Mouse (Mus musculus): ENCODE measurements around the gene Creb5.

Creb5 gene

DNA sequence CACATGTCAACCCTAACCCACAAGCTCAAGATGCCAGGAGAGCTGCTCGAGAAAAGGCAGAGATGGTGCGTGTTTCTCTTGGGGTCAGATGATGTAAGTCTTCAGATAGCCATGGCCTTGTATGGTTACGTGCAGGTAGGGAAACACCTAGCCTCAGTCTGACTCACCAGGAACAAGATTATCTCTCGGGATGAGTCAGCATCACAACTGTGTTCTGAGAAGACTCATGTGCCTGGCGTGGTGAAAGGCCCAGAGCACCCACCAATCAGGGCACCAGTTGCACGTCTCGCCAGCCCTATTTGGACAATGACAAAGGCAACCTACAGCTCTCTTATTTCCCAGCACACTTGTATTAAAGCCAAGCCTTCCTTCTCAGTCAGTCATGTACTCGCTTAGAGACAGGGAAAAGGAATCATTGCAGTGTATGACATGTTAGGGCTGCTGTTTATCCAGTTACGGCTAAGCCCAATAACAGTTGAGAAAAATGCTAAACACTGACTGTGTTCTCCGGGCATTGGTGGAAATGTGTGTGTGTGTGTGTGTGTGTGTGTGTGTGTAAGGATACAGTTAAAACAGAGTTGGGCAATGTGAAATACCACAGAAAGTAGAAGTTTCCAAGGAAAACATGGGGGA lies 210.9 kb downstream of the Creb5 start:
- DNase-seq: no peak

DNA sequence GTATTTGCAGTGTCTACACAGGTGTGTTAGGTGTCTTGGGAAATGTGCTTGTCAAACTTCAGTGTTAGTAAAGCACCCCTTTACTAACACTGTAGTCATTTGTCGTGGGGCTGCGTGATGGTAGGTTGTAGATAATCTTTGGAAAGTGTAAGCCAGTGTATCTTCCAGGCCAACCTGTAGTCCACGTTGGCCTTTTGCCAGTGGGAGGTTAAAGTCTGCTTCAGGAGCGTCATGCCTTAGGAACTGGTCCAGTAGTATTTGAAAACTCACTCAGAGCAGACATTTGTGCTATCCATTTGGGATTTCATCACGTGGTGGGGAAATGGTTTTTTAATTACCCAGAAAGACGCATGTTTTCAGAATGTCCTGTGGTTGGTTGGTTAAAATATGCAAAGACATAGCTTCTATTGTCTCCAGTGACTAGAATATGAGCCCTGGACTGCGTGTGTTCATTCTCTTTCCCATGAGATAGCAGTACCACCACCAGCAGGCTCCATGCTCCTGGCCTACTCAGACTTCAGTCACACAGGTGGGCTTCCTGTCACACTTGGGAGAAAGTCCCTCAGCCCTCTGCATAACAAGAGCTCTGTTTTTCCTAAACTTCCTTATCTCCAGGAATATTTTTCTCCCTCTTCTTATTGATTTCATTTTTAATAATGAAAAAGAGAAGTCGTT lies 212.7 kb downstream of the Creb5 start:
- peak; percentile 27 for DNase-seq

DNA sequence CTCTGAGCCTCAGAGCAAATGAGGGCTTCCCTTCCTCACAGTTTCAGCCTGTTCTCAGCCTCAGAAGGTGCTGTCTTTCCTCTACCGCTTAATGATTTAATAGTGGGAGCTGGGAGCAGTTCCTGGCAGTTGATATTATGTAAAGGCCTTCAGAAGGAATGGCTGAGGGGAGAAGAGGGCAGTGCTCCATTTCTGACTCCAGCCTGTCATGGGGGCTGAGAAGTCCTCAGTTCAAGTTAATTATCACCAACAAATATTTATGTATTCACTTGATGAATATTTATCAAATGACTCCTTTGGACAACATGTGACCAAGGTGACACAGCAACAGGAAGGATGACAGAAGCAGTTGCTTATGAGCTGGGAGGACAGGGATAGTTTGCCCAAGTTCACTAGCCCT lies 214.2 kb downstream of the Creb5 start:
- no peak for DNase-seq

DNA sequence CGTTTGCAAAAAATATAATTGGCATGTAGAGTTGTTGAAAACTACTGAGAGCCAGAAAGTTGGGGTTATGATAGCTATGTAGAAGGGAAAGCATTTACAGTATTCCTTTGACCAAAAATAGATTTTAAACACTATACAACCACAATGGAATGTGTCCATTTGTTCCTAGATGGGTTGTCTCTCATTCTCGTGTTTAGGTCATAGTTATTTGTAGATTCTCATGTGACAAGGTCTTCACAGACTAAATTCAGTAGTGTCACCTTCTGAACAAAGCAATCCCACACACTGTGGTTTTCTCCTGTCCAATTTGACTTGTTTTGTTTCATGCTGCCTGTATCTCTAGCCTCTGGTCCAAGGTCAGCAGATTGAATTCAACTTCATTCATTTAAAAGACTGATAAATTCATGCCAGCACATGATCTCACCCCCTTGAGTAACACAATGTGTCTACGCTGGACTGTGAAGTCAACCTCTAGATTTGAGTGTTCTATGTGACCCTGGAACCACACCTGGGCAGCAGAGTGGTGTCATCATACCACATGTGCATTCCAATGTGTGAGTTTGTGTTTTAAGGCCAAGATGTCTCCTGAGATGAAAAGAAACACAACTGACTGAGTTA lies 220.0 kb downstream of the Creb5 start:
- DNase-seq: no peak

DNA sequence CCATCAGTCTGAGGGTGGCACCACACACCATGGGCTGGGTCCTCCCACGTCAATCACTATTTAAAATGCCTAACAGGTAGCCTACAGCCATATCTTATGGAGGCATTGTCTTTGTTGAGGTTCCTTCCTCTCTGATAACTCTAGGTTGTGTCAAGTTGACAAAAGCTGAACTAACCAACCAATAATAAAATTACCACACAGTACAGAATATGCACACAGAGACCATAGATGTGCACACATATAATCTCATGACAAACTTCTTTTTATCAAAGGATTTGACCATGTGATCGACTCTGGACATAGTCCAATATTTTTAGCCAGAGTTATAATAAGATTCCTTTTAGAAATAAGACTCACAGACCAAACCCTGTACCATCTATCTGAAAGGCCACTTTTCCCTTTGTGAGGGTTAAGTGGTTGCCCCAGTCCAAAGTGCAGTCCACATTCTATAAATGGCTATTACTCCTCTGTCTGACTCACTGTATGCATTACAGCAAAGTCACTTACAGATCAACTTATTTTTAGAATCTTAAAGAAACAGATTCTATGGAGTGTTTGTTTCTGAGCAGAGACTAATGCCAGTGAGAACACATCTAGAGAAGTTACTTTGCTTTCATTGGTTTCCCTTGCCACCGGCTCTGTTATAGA lies 221.9 kb downstream of the Creb5 start:
- no peak for DNase-seq

DNA sequence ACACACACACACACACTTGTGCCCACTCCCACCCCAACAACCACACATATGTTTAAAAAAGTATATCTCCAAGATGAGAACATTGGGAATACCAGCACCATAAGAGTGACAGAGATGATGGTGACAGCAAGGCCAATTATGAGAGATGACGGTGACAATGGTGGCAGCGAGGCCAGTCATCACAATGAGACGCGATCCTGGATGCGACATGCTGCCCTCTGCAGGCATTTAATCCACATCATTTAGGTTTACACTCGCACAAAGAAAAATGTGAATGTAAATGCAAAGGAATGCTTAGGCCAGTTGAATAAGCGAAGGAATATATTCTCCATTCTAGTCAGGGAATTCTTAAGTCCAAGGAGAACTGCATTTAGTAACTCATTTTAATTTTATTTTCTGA lies 222.9 kb downstream of the Creb5 start:
- no peak for DNase-seq

DNA sequence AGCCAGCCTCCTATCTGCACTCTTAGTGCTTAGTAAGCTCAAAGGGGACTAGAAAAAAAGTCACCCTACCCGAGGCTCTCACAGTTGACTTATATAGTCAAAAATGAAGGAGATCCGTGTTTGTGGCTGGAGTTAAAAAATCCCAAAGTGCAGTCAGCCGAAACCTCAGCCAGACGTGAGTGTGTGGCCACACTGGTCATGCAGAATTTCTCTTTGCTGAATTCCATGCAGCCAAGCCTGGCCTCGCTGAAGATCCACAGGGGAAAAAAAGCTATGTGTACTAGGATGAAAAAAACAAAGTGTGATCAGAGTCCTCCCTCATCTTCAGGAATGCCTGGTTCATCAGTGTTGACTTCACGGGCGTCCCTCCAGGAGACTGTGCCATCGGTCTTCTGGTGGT lies 225.2 kb downstream of the Creb5 start:
- no peak for DNase-seq

DNA sequence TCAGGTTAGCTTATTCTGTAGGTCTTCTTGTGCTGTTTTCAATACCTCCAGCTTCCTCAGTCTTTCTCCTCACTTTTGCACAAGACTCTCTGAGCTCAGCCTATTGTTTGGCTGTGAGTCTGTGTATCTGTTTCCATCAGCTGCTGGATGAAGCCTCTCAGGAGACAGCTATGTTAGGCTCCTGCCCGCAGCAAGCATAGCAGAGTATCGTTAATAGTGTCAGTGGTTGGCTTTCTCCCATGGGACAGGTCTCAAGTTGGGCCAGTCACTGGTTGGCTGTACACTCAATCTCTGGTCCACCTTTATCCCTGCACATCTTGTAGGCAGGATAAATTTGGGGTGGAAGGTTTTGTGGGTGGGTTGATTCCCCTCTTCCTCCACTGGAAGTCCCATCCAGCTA lies 226.3 kb downstream of the Creb5 start:
- DNase-seq: no peak

DNA sequence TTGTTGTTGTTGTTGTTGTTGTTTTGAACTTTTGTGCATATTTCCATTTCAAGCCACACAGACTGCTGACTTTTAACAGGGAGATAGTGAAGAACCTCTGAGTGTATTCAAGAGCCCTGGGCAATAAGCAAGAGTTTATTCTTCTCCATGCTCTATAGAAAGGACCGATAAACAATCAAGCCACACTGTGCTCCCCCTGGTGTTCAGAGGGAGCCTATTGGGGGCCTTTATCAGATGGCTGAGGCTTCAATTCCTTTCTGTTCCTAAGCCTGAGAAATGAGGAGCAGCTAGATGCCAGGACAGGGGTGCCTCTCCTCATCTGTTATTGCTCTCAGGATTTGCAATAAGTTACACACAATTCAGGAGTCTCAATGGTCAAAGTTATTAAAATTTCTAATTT lies 227.8 kb downstream of the Creb5 start:
- no peak for DNase-seq

DNA sequence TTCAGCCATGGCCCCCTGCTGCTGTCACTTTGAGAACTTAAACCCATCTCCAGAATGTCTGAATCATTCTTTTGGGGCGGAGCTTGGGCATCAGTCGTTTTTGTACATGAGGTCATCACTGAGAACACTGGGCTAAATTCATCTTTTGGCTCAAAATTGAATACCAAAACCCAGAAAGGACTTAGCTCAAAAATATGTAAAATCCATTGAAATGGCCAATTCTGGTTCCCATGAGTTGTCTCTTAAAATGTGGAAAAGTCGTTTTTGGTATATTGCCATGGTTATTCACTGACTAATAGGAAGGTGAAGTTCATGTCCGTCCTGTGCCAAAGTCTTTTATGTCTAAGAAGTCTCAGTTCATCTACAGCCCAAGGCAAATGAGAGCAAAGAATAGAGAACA lies 228.5 kb downstream of the Creb5 start:
- DNase-seq: no peak

DNA sequence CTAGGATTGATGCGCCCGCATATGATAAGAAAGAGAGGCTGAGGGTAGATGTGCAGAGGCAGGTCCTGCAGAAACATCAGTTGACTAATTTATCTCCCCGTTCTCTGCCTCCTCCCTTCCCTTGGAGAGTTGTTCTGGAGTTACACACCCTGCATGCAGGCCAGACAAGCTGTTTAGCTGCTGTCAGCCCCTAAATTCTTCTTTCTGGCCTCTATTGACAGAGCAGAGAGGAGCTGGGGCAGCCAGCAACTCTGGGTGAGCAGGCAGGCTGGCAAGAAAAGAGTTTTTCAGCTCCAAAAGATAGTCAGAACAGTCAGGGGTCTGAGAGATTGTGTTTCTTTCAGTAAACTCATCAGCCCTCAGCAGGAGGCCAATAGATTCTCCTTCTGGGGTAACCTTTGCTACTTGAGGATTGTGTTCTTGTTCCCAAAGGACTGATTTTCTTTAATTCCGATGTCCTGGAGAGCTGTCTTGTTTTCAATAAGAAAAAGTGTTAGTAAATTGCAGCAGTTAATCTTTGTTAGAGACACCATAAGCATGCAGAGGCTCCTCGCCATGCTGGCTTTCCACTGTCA lies 230.4 kb downstream of the Creb5 start:
- no peak for DNase-seq

DNA sequence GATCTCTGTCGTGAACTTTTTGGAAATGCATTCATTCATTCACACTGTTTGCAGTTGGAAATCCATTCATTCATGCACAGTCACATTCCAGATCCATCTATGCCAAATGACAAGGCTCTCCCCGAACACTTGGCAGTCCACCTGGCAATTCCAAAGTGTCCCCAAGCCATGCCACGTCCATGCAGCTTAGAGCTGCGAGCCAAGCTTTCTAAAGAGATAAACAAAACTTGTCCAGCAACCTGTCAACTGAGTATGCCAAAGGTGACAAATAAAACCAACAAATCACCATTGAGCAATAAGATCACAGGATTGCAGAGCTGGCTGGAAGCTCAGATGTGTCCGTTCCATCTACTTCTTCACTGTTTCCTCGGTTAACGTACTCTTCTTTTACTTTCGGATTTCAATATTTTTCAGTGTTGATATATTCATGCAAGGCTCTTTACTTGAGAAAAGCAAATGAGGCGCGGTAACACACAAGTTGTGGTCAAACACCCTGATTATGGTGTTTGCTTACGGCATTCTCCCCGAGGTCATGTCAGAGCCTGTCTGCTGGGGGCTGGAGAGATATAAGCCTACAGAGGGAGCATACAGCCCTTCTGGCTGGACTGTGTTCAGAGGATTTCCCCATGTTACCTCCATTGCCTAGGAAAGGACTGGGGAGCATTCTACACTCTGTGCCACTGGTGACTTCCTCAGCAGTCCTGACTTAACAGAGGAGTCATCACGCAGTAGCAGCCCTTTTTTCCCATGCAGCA lies 236.8 kb downstream of the Creb5 start:
- DNase-seq: no peak

DNA sequence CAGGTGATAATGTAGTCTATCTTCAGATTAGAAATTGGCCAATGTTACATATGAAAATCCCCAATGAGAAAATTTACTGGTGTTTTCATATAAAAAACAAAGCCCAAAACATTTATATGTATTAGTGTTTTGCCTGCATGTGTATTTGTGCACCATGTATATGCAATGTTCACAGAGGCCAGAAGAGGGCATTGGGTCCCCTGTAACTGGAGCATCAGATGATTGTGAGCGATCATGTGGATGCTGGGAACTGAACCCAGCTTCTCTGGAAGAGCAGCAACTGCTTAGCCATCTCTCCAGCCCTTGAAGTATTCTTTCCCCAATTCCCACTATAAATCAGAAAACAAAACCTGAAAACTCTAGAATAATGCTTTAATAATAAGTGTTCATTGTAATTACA lies 239.4 kb downstream of the Creb5 start:
- DNase-seq: no peak

DNA sequence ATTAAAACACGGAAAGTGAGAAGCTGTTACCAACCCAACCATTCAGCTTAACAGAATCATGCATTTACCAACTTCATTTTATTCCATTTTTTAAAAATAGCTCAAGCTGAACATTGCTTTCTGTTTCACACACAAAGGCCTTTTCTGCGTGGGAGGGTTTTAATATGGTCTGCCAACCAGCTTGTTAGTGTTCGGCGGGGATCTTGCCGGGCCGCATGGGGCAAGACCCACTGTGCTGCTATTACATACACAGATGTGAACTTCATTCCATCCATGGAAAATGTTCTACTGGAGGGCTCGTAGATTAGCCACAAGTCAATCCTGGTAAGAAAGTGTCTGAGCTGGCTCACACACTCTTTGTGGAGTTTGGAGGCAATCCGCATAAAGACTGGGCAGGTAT lies 243.7 kb downstream of the Creb5 start:
- DNase-seq: no peak

DNA sequence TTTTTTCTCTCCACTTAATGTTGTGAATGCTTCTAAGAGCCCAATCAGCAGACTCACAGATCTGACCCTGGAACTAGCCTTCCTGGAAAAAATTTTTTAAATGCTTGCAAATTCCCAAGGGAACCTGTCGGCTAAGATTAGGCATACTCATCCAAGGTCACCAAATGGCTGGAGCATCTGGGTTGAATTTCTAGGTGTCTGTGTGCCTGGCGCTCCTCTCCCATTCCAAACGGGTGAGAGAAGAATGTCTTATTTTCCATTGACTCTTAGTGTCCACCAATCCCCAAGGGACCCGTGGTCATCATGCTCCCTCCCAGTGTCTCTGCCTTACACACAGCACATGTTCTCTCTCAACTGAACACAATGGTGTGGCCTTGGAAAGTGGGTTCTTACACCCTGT lies 244.4 kb downstream of the Creb5 start:
- DNase-seq: no peak

DNA sequence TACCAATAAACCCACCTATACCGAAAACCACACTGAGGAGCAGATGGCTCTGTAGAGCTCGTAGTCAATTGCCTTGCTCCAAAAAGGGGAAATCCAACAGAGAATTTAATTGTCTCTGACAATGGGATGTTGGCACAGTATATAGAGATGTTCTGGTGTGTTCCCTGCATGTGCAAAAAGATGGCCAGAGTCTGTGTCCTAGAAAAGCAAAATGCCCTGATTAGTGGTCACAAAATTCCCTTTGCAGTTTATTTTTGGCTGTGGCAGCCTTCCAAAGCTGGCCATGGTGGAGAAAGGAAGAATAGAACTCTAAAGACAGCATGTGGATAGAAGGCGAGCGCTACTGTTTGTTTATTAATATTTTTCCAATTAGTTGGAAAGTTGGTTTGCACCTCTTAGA lies 250.5 kb downstream of the Creb5 start:
- DNase-seq: no peak

DNA sequence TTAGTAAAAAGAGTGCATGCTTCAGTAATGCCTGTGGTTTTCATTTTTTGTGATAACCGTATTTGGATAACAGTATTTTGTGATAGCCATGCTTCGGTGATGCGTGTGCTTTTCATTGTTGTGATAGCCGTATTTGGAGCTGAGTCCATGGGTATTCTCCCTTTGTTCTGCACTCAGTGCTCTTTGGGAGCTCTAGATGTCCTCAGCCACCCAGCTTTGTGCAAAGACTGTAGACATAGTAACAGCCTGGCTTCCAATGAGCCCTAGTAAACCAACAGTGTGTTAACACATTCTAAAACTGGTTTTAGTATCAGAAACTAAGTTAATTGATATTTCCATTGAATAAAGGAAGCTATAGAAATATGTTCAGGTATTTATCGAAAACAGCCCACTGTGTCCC lies 254.7 kb downstream of the Creb5 start:
- no peak for DNase-seq

DNA sequence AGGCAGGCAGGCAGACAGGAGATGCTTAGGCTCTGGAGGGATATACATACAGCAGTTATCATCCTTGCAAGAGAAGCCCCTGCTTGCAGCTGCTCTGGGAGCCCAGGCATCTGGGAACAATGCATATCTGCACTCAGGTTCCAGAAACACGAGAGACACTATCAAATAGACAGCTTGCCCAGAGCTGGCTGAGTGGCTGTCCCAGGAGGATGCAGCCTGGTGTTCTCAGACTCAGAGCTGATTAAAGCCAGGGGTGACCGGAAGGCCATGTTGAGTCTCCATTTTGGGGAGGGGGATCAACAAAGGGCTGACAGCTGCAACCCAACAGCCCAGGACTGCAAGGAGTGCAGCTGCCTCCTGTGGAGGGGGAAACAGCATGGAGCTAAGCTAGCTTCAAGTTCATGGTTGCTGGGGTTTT lies 258.4 kb downstream of the Creb5 start:
- DNase-seq: no peak

DNA sequence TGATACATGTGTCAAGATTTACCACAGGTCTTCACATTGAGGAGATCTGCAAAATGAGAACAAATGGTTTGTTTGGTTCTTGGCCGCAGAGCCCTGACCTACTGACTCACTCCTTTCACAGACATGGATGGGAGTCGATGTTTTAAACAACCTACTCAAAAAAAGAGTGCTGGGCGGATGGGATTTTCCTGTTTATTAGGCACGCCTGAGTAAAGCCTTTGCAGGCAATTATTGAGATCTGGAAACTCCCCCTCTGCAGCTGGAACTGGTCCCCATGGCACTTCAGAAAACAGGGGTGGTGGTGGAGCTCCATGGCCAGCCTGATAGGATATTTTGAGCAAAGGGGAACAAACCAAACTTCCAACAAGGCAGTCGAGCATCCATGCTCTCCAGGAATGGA lies 258.9 kb downstream of the Creb5 start:
- no peak for DNase-seq

DNA sequence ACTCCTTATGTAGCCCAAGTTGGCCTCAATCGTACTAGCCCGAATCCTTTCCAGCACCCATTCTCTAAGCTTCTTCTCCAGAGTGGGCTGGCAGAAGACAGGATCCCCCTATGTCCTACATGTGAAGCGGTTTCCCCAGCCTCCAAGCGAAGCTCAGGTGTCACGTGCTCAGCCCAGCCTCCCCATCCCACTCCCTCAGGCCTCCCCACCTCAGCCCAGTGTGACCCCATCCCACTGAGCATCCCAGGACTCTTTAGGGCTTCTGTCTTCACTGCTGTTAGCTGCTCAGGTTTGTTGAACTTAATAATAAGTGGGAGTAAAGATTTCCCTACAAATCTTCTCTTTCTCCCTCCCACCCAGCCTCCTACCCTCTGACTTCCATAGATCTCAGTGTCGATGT lies 261.2 kb downstream of the Creb5 start:
- DNase-seq: no peak

DNA sequence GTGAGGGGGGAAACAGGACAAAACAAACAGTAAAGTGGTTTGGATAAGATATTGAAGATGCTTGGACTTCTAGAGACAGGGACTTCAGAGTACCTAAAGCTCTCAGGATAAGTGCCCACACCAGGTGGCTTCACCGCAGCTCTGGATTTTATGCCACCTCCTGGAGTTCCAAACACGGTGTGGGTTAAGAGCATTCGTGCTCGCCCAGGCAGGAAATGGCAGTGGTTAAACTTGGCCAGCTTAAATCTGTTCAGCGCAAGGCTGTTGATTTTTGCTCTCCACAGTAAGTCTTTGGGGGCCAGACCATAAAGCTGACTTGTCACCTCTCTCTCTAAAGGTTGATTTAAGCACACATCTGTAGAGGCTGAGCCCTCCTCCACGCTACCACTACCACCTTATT lies 262.3 kb downstream of the Creb5 start:
- no peak for DNase-seq

DNA sequence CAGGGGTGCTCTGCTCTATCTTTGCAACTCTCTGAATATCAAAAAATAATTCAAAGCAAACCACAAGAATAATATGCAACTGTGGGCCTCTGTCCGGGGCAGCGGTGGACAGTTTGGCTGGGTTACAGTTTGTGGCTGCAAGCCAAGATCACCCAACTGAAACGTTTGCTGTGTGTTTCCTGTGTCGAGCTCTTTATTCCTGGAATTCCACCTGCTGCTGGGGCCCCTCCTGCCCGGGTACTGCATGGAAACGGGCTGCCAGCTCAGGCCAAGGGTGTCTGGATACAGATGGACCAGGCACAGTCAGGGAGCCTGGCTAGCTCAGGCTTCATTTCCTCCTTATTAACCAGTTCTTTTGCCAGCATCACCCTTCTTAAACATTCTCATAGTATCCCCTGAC lies 269.0 kb downstream of the Creb5 start:
- DNase-seq: peak; percentile 69

DNA sequence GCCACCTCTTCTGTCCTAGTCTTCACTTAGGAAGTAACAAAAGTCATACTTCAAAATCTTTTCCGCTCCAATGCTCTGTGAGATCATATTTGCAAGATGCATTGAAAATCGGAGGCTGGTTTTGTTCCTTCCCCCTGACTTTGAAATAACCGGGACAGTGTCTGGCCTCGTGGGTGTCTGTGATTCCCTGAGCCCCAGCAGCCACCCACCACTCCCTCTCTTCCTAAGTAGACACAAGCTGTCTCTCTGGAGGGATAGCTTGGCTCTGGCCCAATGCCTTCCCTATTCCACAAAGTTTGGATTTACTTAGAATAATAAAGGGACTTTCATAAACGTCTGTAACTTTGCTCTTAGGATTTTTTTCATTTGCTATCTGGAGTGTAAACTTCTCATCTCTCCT lies 273.9 kb downstream of the Creb5 start:
- no peak for DNase-seq

Data from kidney, adult 18-20 months (tissue).